ENCODE assay signal across 32 mouse cellular contexts in the genomic region with DNA sequence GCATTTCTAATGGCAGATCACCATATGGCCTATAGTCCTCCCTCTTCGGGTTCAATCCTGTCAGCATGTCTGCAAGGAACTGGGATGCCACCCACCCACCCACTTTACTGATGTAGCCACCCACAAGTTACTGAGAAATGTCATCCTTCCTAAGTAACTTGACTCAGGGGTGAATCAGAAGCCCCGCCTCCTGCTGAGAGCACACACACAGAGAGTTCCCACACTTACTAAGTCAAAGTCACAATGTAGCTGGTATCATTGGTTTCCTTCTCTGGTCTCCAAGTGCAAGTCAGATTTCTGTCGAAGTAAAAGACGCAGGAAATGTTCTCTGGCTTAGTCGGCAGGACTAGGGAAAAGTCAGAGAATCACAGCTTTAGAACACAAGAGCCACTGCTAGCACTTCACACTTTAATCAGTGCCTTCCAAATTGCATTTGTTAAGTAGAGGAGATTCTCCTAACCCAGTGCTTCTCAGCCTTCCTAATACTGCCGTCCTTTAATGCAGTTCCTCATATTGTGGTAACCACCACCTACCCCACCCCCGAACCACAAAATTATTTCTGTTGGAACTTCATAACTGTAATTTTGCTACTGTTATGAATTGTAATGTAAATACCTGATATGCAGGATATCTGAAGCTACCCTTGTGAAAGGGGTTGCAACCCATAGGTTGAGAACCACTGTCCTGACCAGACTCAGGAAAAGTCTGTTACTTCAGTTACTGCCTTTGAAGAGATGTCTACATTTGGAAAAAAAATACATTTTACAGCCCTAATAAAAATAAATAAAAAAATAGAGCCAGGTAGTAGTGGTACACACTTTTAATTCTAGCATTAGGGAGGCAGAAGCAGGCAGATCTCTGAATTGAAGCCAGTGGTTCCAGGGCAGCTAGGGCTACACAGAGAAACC. TPM values are rescaled to one million over a fixed set of nuclear protein-coding genes. Genes with fewer than 3 reads are reported as not detected.
DNase-seq lines count a peak whose midpoint lies in the region; ATAC-seq and TF ChIP-seq lines count a peak whose summit lies in the region.
"Had no signal": no experiment of that assay in that cellular context is flagged by ENCODE, and none has a peak within 500 bp of the region (broad histone marks: within the 10 kb centered on the region; RNA-seq: fewer than 3 reads in every experiment).

No protein-coding gene starts in this region.

- H3K4me1 ChIP-seq in embryonic fibroblast, embryonic 13.5 days (ENCODE audit: control insufficient read depth, insufficient read depth, low read length) = peaks cover 10% of the 10 kb centered on the region
- H3K4me1 ChIP-seq: forebrain, embryonic 12.5 days; heart, embryonic 12.5 days; kidney, embryonic 15.5 days; liver, embryonic 13.5 days had no signal

- peak; percentile 85 for ATAC-seq in megakaryocyte progenitor cell, adult 5-6 weeks (replicated peaks; ENCODE audit: poor library complexity)
- ATAC-seq in erythroblast, adult 5-6 weeks (replicated peaks; ENCODE audit: low FRiP score, poor library complexity, severe bottlenecking) = no peak
- ATAC-seq: activated CD4-positive, CD25-positive, alpha-beta regulatory T cell, adult 4 months; forebrain, postnatal 0 days; inflammation-experienced regulatory T-cells, adult 6 months had no signal

- TF ChIP-seq POLR2A in embryonic fibroblast, embryonic 13.5 days (IDR thresholded peaks at IDR 0.05; ENCODE audit: low read depth, low read length) = no peak

- DNase-seq in 3T3-L1 (ENCODE audit: low read depth, low spot score) = peak; percentile 19
- DNase-seq in CD4-positive helper T cell, adult 2 months (ENCODE audit: low read depth, low spot score) = peak; percentile 10
- DNase-seq in gastrocnemius, postnatal 14 days = no peak
- no peak for DNase-seq in adrenal gland, postnatal 4 days (ENCODE audit: low spot score in 2 of 2)
- DNase-seq: adrenal gland, adult 2 months; cerebellum, adult 11-12 months; cerebellum, adult 9-11 months; forebrain, postnatal 0 days; heart, adult 2 months; heart, postnatal 4 days; kidney, adult 11 months; kidney, postnatal 25 days; liver, embryonic 13.5 days; lung, adult 2 months; lung, postnatal 10 days; spleen, adult 18-20 months; thymus, postnatal 14 days had no signal

- no peak overlapping the region for H3K4me3 ChIP-seq in embryonic fibroblast, embryonic 13.5 days (ENCODE audit: insufficient read depth, low read length)
- H3K4me3 ChIP-seq: embryonic facial prominence, embryonic 13.5 days; forebrain, embryonic 12.5 days; heart, adult 2 months; heart, embryonic 12.5 days; kidney, embryonic 15.5 days; left cerebral cortex, adult 2 months; liver, embryonic 13.5 days had no signal

- intact Hi-C loops in gastrocnemius, postnatal 14 days (cut with DNase I; ENCODE audit: low total_unique reads) = no loop called here

- TF ChIP-seq CTCF in embryonic fibroblast, embryonic 13.5 days (IDR thresholded peaks at IDR 0.05; ENCODE audit: borderline replicate concordance, insufficient read depth, low read length) = no peak

- peak overlapping the region; percentile 39; the same call in 1 of the 2 replicates for H3K27ac ChIP-seq in embryonic fibroblast, embryonic 13.5 days (ENCODE audit: insufficient read depth, low read length)
- H3K27ac ChIP-seq: embryonic facial prominence, embryonic 13.5 days; forebrain, embryonic 12.5 days; heart, adult 2 months; hindbrain, embryonic 14.5 days; kidney, embryonic 15.5 days; left cerebral cortex, adult 2 months; liver, embryonic 13.5 days; macrophage had no signal

RNA-seq across cellular contexts. Expression of a gene that starts 42.3 kb away (rescaled TPM):
- 0.65 and 2.3 TPM in 2 replicates for polyA plus RNA-seq in embryonic fibroblast, embryonic 13.5 days (2011; ENCODE audit: insufficient read length, low read depth, missing spikeins)
- total RNA-seq in megakaryocyte progenitor cell, adult 5-6 weeks (2015) = 5.4 and 6.2 TPM in 2 replicates
- 4.9 and 8.4 TPM in 2 replicates for total RNA-seq in megakaryocyte progenitor cell, adult 5-6 weeks (2017)
- total RNA-seq in gastrocnemius, postnatal 14 days (2021) = under 1 TPM; 0.10 to 0.16 TPM
- 1.3 TPM in 1 of 2 replicates, not detected in the other for total RNA-seq in erythroblast, adult 5-6 weeks (2015; ENCODE audit: low replicate concordance)
- total RNA-seq in erythroblast, adult 5-6 weeks (2017; ENCODE audit: low replicate concordance) = 0.28 and 0.77 TPM in 2 replicates
- under 1 TPM; 0.48 to 0.76 TPM for total RNA-seq in adrenal gland, postnatal 4 days (2021)
- total RNA-seq: heart, adult 2 months; heart, postnatal 4 days had no signal
- polyA plus RNA-seq: C2C12; heart, adult 2 months; heart, postnatal 0 days; macrophage; midbrain, embryonic 11.5 days had no signal

Comparison
In these comparisons a context has a peak if more than half of its experiments do, and no peak if none do; other contexts are left out.
1. DNase-seq: peak in 3T3-L1 (single experiment) and CD4-positive helper T cell, adult 2 months (single experiment); none in gastrocnemius, postnatal 14 days (single experiment) and adrenal gland, postnatal 4 days (0 of 2).